Mouse (Mus musculus): ENCODE measurements around the gene Hdac10.

GRCm38 (mm10) chr15:89083906-89084305, 44.6 kb downstream of the Hdac10 start:
- no peak for TF ChIP-seq POLR2A (IDR thresholded peaks at IDR 0.05; ENCODE audit: borderline replicate concordance, extremely low read depth, insufficient read depth, insufficient read length, poor library complexity, severe bottlenecking)
- TF ChIP-seq CTCF (IDR thresholded peaks at IDR 0.05; ENCODE audit: borderline replicate concordance, extremely low read depth, insufficient read depth, insufficient read length): no peak
